Mouse (Mus musculus): ENCODE measurements around the gene Mrps24. TPM values are rescaled to one million over a fixed set of nuclear protein-coding genes. Genes with fewer than 3 reads are reported as not detected.

Gene Mrps24
- polyA plus RNA-seq, 1 experiment from 2014 or later = 180 TPM

DNA sequence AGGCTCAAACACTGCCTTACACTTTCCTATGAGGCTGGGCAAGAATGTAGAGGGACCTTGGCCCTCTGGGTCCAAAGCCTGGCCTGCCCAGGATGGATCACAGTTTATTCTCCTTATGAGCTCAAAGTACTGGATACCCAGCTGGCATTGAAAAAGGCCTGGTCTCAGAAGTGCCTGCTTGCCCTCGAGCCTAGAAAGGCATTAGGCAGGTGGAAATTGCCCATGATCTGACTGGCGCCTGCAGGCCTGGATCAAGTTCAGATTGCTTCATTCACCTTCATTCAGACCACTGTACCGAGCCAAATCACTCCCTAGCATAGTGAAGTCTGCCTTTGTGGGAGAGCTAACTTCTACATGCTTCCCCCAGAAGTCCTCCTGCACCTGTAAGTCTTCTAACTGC lies 24.4 kb upstream of the Mrps24 start:
- Histone ChIP-seq H3K4me1 (ENCODE audit: control insufficient read depth, insufficient read depth, low read length) (peaks cover 7% of the 10 kb centered on the region; the same call in 1 of the 2 replicates), H3K4me2 (ENCODE audit: low read length) (peak overlapping the region; percentile 96), H3K36me3 (ENCODE audit: control insufficient read depth, insufficient read depth, low read length) (no peaks in the 10 kb centered on the region), H3K27ac (replicated peaks; ENCODE audit: low read depth, low read length) (no peak overlapping the region), H3K4me3 (replicated peaks; ENCODE audit: low read depth, low read length) (no peak overlapping the region; the same call in 1 of the 2 replicates), H3K27me3 (ENCODE audit: control insufficient read depth, insufficient read depth, low read length) (no peaks in the 10 kb centered on the region), H3K9me3 (ENCODE audit: control insufficient read depth, low read length) (no peaks in the 10 kb centered on the region), H3K9ac (replicated peaks; ENCODE audit: low read length) (no peak overlapping the region)
- ATAC-seq (ENCODE audit: low FRiP score, low TSS enrichment) = no peak
- WGBS = 75% methylated on average over 3 of the region's 3 CpGs
- DNase-seq = no peak

DNA sequence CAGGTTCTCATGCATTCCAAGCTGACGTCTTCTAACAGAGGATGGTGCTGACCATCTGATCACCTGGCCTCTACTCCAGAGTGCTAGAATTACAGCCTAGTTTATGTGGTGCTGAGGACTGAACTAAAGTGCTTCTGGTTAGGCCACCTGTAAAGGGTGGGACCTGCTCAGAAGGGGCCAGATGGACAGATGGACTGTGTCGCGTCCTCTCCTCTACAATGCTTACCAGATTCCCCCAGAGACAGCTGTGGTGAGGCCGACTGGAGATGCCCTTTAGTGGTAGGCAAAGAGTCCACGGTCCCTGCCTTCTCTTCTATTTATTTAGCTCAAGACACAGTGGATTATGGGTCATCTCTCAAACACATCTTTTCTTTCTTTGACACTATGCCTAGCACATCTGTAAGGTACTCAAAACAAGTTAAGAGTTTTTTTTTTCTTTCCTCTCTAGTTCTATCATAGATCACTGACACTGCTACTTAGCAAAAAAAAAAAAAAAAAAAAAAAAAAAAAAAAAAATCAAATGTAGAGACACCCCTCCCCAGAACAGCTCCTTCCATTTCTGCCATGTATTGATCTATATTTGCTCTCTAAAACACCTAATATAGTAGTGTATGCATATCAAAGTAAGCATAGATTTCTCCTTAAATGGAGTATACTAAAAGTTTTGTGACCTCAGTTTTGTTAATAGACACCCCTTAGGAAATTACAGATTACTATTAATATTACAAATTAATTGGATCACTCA lies 23.6 kb upstream of the Mrps24 start:
- DNase-seq (no peak), ATAC-seq (ENCODE audit: low FRiP score, low TSS enrichment) (no peak)
- no peak overlapping the region for H3K4me2 ChIP-seq (ENCODE audit: low read length)
- no peaks in the 10 kb centered on the region for H3K9me3 ChIP-seq (ENCODE audit: control insufficient read depth, low read length)
- H3K9ac ChIP-seq (replicated peaks; ENCODE audit: low read length) = no peak overlapping the region
- no peak overlapping the region for H3K27ac ChIP-seq (replicated peaks; ENCODE audit: low read depth, low read length)
- H3K4me3 ChIP-seq (replicated peaks; ENCODE audit: low read depth, low read length) = no peak overlapping the region
- H3K4me1 ChIP-seq (ENCODE audit: control insufficient read depth, insufficient read depth, low read length) = peaks cover 7% of the 10 kb centered on the region; the same call in 1 of the 2 replicates
- H3K27me3 ChIP-seq (ENCODE audit: control insufficient read depth, insufficient read depth, low read length) = no peaks in the 10 kb centered on the region
- WGBS = 80% methylated on average over 5 of the region's 5 CpGs
- H3K36me3 ChIP-seq (ENCODE audit: control insufficient read depth, insufficient read depth, low read length) = no peaks in the 10 kb centered on the region

DNA sequence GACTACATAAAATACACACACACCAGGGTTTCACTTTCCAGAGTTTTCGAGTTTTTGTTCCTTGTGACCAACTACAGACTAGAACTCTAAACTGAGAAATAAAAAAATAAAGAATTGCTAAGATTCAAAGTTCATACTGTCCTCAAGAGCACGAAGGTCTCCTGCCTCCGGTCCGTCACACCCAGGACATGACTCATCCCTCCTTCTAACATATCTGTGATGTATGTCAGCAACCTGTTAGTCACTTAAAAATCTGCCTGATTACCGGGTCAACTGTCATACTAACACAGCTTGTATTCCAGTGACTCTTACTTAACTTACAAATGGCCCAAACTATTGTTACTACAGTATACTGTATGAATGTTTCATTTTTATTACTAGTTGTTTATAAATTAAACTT lies 21.7 kb upstream of the Mrps24 start:
- Histone ChIP-seq H3K27me3 (ENCODE audit: control insufficient read depth, insufficient read depth, low read length) (no peaks in the 10 kb centered on the region), H3K27ac (replicated peaks; ENCODE audit: low read depth, low read length) (no peak overlapping the region), H3K4me1 (ENCODE audit: control insufficient read depth, insufficient read depth, low read length) (peaks cover 7% of the 10 kb centered on the region; the same call in 1 of the 2 replicates), H3K4me2 (ENCODE audit: low read length) (no peak overlapping the region), H3K9ac (replicated peaks; ENCODE audit: low read length) (no peak overlapping the region), H3K9me3 (ENCODE audit: control insufficient read depth, low read length) (no peaks in the 10 kb centered on the region), H3K36me3 (ENCODE audit: control insufficient read depth, insufficient read depth, low read length) (no peaks in the 10 kb centered on the region), H3K4me3 (replicated peaks; ENCODE audit: low read depth, low read length) (no peak overlapping the region)
- WGBS = 95% methylated on average over 5 of the region's 5 CpGs
- ATAC-seq (ENCODE audit: low FRiP score, low TSS enrichment) (no peak), DNase-seq (no peak)

DNA sequence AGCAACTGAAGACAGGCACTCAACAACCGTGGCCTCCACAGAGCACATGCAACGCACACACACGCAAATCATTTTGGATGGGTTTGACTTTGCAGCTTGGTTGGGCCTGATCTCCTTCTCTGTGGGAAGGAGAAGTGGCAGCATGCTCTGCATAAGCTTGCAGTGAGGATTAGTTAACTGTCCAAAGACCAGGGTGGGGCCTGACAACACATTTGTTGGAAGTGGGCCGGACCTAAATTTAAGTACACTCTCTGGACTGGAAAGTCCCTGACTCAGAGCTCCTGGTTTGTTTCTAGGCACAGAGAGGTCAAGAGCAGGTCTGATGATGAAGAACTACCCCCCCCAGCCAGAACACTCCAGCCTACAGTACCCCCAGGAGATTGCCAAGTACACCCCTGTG lies 18.8 kb upstream of the Mrps24 start:
- no peaks in the 10 kb centered on the region for H3K9me3 ChIP-seq (ENCODE audit: control insufficient read depth, low read length)
- no peaks in the 10 kb centered on the region for H3K4me1 ChIP-seq (ENCODE audit: control insufficient read depth, insufficient read depth, low read length)
- H3K4me2 ChIP-seq (ENCODE audit: low read length) = no peak overlapping the region
- H3K27me3 ChIP-seq (ENCODE audit: control insufficient read depth, insufficient read depth, low read length) = no peaks in the 10 kb centered on the region
- WGBS = 97% methylated on average over 4 of the region's 4 CpGs
- no peaks in the 10 kb centered on the region for H3K36me3 ChIP-seq (ENCODE audit: control insufficient read depth, insufficient read depth, low read length)
- no peak overlapping the region for H3K27ac ChIP-seq (replicated peaks; ENCODE audit: low read depth, low read length)
- no peak overlapping the region for H3K4me3 ChIP-seq (replicated peaks; ENCODE audit: low read depth, low read length)
- H3K9ac ChIP-seq (replicated peaks; ENCODE audit: low read length) = no peak overlapping the region
- no peak for ATAC-seq (ENCODE audit: low FRiP score, low TSS enrichment)
- no peak for DNase-seq

DNA sequence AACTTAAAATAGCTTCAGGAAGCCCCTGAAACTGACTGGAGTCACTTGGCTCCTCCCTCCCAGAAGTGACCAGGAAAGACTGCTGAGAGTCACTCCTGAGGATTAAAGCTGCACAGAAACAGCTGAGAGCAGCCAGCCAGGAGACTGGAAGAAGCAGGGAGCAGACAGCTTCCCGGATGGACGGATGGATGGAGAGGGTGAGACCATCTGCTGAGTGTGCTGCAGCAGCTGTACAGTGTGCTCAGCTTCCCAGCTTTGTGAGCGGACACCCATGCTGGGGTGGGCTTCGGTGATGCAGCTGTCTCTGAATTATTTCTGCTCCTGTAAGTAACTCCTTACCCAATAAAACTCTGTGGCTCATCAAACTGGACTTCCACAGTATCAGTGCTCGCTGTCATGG lies 16.9 kb upstream of the Mrps24 start:
- no peak overlapping the region for H3K4me2 ChIP-seq (ENCODE audit: low read length)
- no peak for DNase-seq
- ATAC-seq (ENCODE audit: low FRiP score, low TSS enrichment) = no peak
- WGBS = 66% methylated on average over 5 of the region's 5 CpGs
- no peaks in the 10 kb centered on the region for H3K27me3 ChIP-seq (ENCODE audit: control insufficient read depth, insufficient read depth, low read length)
- no peak overlapping the region for H3K27ac ChIP-seq (replicated peaks; ENCODE audit: low read depth, low read length)
- no peak overlapping the region for H3K4me3 ChIP-seq (replicated peaks; ENCODE audit: low read depth, low read length)
- no peak overlapping the region for H3K9ac ChIP-seq (replicated peaks; ENCODE audit: low read length)
- no peaks in the 10 kb centered on the region for H3K36me3 ChIP-seq (ENCODE audit: control insufficient read depth, insufficient read depth, low read length)
- no peaks in the 10 kb centered on the region for H3K9me3 ChIP-seq (ENCODE audit: control insufficient read depth, low read length)
- no peaks in the 10 kb centered on the region for H3K4me1 ChIP-seq (ENCODE audit: control insufficient read depth, insufficient read depth, low read length)

DNA sequence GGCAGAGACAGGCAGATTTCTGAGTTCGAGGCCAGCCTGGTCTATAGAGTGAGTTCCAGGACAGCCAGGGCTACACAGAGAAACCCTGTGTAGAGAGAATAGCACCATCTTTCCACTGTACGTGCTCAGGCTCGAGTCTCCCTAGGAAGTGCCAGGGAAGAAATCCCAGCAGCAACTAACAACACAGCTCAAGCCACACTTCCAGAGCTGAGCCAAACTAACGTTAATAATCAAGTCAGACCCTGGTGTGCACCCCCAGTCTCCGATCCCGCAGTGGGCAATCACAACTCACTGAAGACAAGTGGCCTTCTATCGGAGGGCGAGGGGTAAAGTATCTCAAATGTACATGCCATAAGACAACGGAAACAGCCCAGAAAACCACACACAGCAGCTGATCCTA lies 14.1 kb upstream of the Mrps24 start:
- no peaks in the 10 kb centered on the region for H3K9me3 ChIP-seq (ENCODE audit: control insufficient read depth, low read length)
- H3K9ac ChIP-seq (replicated peaks; ENCODE audit: low read length) = no peak overlapping the region
- no peaks in the 10 kb centered on the region for H3K36me3 ChIP-seq (ENCODE audit: control insufficient read depth, insufficient read depth, low read length)
- no peak overlapping the region for H3K4me3 ChIP-seq (replicated peaks; ENCODE audit: low read depth, low read length)
- DNase-seq = no peak
- H3K27ac ChIP-seq (replicated peaks; ENCODE audit: low read depth, low read length) = no peak overlapping the region
- 92% methylated on average over 9 of the region's 9 CpGs for WGBS
- no peak for ATAC-seq (ENCODE audit: low FRiP score, low TSS enrichment)
- no peak overlapping the region for H3K4me2 ChIP-seq (ENCODE audit: low read length)
- H3K27me3 ChIP-seq (ENCODE audit: control insufficient read depth, insufficient read depth, low read length) = no peaks in the 10 kb centered on the region
- H3K4me1 ChIP-seq (ENCODE audit: control insufficient read depth, insufficient read depth, low read length) = no peaks in the 10 kb centered on the region

DNA sequence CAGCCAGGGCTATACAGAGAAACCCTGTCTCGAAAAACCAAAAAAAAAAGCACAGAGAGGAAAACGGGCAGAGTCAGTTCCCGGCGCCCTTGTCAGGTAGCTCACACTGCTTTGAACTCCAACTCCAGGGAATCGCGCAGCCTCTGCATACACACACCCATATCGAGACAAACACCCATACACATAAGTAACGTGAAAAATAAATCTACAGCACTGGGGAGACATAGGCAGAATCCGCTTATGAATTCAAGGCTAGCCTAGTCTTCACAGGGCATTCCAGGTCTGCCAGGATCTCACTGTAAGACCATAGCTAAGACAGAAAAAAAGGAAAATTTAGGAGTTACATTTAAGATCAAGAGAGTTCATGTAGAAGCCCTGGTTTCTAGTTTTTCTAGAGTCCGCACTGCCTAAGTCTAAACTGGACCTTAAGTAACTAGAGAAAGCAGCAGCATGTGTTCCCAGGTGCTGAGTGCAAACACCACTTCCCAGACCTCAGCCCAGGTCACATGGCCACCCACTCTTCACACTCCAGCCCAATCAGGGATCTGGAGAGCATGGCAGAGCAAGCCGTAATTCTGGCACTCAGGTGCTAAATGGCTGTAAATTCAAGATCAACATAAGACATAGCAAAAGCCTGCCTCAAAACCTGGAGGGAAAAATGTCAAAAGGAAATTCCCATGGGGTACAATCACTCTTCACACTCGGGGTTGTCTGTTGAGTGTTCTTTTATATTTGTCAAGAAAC lies 3.3 kb upstream of the Mrps24 start:
- ATAC-seq (ENCODE audit: low FRiP score, low TSS enrichment) (no peak), DNase-seq (no peak)
- H3K4me3 ChIP-seq (replicated peaks; ENCODE audit: low read depth, low read length) = no peak overlapping the region
- H3K27ac ChIP-seq (replicated peaks; ENCODE audit: low read depth, low read length) = no peak overlapping the region
- H3K27me3 ChIP-seq (ENCODE audit: control insufficient read depth, insufficient read depth, low read length) = no peaks in the 10 kb centered on the region
- H3K4me2 ChIP-seq (ENCODE audit: low read length) = no peak overlapping the region
- peaks cover 49% of the 10 kb centered on the region for H3K36me3 ChIP-seq (ENCODE audit: control insufficient read depth, insufficient read depth, low read length)
- 95% methylated on average over 12 of the region's 12 CpGs for WGBS
- no peaks in the 10 kb centered on the region for H3K9me3 ChIP-seq (ENCODE audit: control insufficient read depth, low read length)
- no peaks in the 10 kb centered on the region for H3K4me1 ChIP-seq (ENCODE audit: control insufficient read depth, insufficient read depth, low read length)
- H3K9ac ChIP-seq (replicated peaks; ENCODE audit: low read length) = no peak overlapping the region

DNA sequence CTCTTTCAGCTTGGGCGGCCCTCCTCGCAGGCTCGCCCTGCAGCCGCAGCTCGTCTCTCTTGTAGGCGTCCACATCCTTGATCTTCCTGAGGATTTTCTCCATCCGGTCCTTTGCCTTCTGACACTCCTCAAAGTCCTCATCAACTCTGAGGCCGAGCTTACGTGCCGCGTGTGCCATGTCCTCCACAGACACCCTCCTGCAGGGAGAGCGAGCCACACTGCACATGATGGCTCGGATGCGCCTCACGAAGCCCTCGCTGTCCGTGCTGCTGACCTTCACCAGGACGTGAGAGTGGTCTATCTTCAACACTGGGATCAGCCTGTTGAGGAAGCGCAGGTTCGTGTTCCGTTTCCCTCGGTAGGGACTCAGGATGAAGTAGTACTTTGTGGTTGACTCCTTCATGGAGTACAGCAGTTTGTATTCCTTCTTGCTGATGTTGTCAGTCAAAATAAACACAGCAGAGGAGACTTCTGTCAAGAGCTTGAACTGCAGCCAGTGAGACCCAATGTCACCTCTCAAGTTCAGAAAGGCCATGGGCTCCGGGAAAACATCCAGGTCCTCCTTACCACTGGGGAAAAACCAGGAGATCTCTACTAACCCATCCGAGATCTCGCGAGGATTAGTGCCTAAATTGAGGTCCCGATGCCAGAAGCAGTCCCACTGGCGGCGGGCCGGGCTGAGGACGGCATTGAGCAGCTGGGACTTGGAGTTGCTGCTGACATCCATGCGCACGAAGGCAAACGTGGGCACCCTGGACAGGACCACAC lies 1.6 kb upstream of the Mrps24 start:
- Histone ChIP-seq H3K27me3 (ENCODE audit: control insufficient read depth, insufficient read depth, low read length) (no peaks in the 10 kb centered on the region), H3K4me2 (ENCODE audit: low read length) (no peak overlapping the region), H3K36me3 (ENCODE audit: control insufficient read depth, insufficient read depth, low read length) (peaks cover 47% of the 10 kb centered on the region), H3K4me3 (replicated peaks; ENCODE audit: low read depth, low read length) (no peak overlapping the region), H3K9me3 (ENCODE audit: control insufficient read depth, low read length) (no peaks in the 10 kb centered on the region), H3K4me1 (ENCODE audit: control insufficient read depth, insufficient read depth, low read length) (no peaks in the 10 kb centered on the region), H3K9ac (replicated peaks; ENCODE audit: low read length) (no peak overlapping the region), H3K27ac (replicated peaks; ENCODE audit: low read depth, low read length) (no peak overlapping the region)
- no peak for DNase-seq
- ATAC-seq (ENCODE audit: low FRiP score, low TSS enrichment) = no peak
- 95% methylated on average over 34 of the region's 34 CpGs for WGBS
